Mouse (Mus musculus): Measurements from ENCODE around the gene Gm20388.

DNA sequence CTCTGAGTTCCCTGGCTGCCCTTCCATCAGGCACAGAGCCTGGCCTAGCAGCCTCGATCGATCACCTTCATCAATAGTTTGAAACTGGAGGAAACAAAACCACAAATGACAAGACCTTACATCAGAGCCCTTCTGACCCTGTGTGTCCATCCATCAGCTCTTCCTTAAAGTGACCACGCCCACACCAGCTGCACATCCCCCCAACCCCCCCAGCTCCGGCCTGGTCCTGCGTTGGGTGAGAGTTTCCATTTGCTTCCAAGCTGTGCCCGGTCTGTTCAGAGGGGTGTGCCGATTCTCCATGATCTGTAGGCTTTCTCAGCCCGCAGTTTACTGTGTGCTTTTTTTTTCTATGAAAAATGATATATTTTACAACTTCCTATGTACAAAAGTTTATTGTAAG, 141.7 kb downstream of the Gm20388 start:
- TF ChIP-seq CTCF (IDR thresholded peaks at IDR 0.05; ENCODE audit: low read depth, low read length) (no peak), POLR2A (IDR thresholded peaks at IDR 0.05; ENCODE audit: insufficient read depth, low read length) (no peak), EP300 (IDR thresholded peaks at IDR 0.05; ENCODE audit: insufficient read depth, low read depth, low read length) (no peak)

Measured in ES-Bruce4 (cell line).